21 mouse cellular contexts compared by ENCODE assay signal in the genomic region with DNA sequence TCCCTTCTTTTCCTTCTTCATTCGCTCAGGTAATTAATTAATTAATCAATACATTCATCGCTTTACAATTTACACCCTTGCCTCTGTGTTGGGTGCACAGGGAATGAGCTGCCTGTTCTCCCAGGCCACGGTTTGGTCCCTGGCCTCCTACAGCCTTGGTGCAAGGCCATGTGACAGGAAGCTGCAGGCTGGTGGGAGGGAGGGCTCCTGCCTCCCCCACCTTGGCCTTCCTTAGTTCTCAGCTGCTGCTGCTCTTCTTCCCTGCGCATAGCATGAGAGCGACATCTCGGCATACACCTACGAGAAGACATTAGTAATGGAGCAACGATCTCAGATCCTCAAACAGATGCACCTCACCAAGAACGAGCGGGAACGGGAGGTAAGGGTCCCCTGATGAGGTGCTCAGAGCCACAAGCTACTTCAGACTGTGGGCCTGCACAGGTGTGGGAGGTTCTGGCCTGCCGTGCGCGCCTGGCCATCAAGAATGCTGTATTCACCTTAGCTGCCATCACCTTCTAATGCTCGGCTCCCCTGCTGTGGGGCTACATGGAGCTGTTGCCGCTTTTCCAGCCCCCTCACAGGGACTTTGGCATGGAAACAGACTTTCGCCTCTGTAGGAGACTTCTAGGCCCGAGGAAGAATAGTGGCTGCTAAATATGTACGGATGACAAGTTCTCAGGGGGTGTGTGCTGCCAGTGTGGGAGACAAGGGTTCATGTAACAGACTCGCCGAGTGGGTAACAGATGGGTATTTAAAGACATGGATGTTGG. TPM values are rescaled to one million over a fixed set of nuclear protein-coding genes. Genes with fewer than 3 reads are reported as not detected.
DNase-seq lines count a peak whose midpoint lies in the region; ATAC-seq and TF ChIP-seq lines count a peak whose summit lies in the region.
"Had no signal": no experiment of that assay in that cellular context is flagged by ENCODE, and none has a peak within 500 bp of the region (broad histone marks: within the 10 kb centered on the region; RNA-seq: fewer than 3 reads in every experiment).

No protein-coding gene starts in this region.

- H3K4me2 ChIP-seq in hindbrain, postnatal 0 days (ENCODE audit: low read depth, low read length): no peak overlapping the region
- no peak overlapping the region for H3K4me2 ChIP-seq in hindbrain, embryonic 11.5 days (replicated peaks; ENCODE audit: low read depth, low read length)
- H3K4me2 ChIP-seq: embryonic facial prominence, embryonic 12.5 days; hindbrain, embryonic 13.5 days; liver, embryonic 12.5 days; stomach, embryonic 15.5 days had no signal

- no peak for TF ChIP-seq CTCF in hindbrain, postnatal 0 days (IDR thresholded peaks at IDR 0.05; ENCODE audit: low read depth)

- H3K36me3 ChIP-seq in hindbrain, postnatal 0 days (ENCODE audit: insufficient read depth, low read length): peaks cover 12% of the 10 kb centered on the region; the same call in 1 of the 2 replicates
- H3K36me3 ChIP-seq in hindbrain, embryonic 11.5 days (ENCODE audit: control insufficient read depth, insufficient read depth, low read length): no peaks in the 10 kb centered on the region
- H3K36me3 ChIP-seq: stomach, embryonic 15.5 days had no signal

- ATAC-seq in hindbrain, postnatal 0 days: peak; percentile 11; the same call in 1 of the 2 replicates
- no peak for ATAC-seq in hindbrain, embryonic 11.5 days (ENCODE audit: low FRiP score)
- ATAC-seq: intestine, postnatal 0 days; liver, embryonic 12.5 days; midbrain, embryonic 16.5 days had no signal

- no peak overlapping the region for H3K9ac ChIP-seq in hindbrain, postnatal 0 days (replicated peaks; ENCODE audit: low read length)
- no peak overlapping the region for H3K9ac ChIP-seq in hindbrain, embryonic 11.5 days (ENCODE audit: low read depth, low read length)
- H3K9ac ChIP-seq: embryonic facial prominence, embryonic 12.5 days; hindbrain, embryonic 13.5 days; liver, embryonic 12.5 days; stomach, embryonic 15.5 days had no signal

- peak overlapping the region; percentile 15; the same call in 1 of the 2 replicates for H3K27ac ChIP-seq in hindbrain, postnatal 0 days
- H3K27ac ChIP-seq in hindbrain, embryonic 11.5 days (ENCODE audit: low read depth, low read length): no peak overlapping the region
- H3K27ac ChIP-seq: embryonic facial prominence, embryonic 12.5 days; heart, adult 2 months; hindbrain, embryonic 13.5 days; kidney, postnatal 0 days; limb, embryonic 10.5 days; liver, embryonic 12.5 days; stomach, embryonic 15.5 days had no signal

- H3K9me3 ChIP-seq in hindbrain, postnatal 0 days (ENCODE audit: low read length): no peaks in the 10 kb centered on the region
- no peaks in the 10 kb centered on the region for H3K9me3 ChIP-seq in hindbrain, embryonic 11.5 days (ENCODE audit: control insufficient read depth, low read length)
- H3K9me3 ChIP-seq: embryonic facial prominence, embryonic 12.5 days; hindbrain, embryonic 13.5 days; limb, embryonic 10.5 days; liver, embryonic 12.5 days; stomach, embryonic 15.5 days had no signal

- peak; percentile 60 for DNase-seq in cerebellum, adult 11-12 months
- no peak for DNase-seq in cerebellum, adult 8-10 months
- DNase-seq in hindbrain, postnatal 0 days (ENCODE audit: low spot score): peak; percentile 42
- no peak for DNase-seq in hindbrain, embryonic 11.5 days (ENCODE audit: low spot score)
- DNase-seq in right cerebral cortex, adult 2 months (ENCODE audit: low spot score in 2 of 2): peak; percentile 74 to 79
- no peak for DNase-seq in right cerebral cortex, postnatal 14 days
- no peak for DNase-seq in gastrocnemius, adult 8-10 months (ENCODE audit: low spot score in 2 of 2)
- no peak for DNase-seq in thymus, postnatal 0 days (ENCODE audit: low spot score)
- DNase-seq: adrenal gland, postnatal 36 days; gastrocnemius, postnatal 10 days; heart, adult 2 months; spleen, adult 18-20 months; thymus, postnatal 25 days had no signal

- no peaks in the 10 kb centered on the region for H3K27me3 ChIP-seq in hindbrain, postnatal 0 days (ENCODE audit: insufficient read depth, low read length)
- H3K27me3 ChIP-seq in hindbrain, embryonic 11.5 days (ENCODE audit: control insufficient read depth, insufficient read depth, low read length): peaks cover 25% of the 10 kb centered on the region

- 52% methylated on average over 21 of the region's 21 CpGs for WGBS in hindbrain, postnatal 0 days
- WGBS in hindbrain, embryonic 11.5 days: 57% methylated on average over 21 of the region's 21 CpGs

- 0 out of 2 replicates have a peak, but pooled peaks cover 6% of the 10 kb centered on the region for H3K4me1 ChIP-seq in hindbrain, postnatal 0 days (ENCODE audit: insufficient read depth, low read length)
- peaks cover 9% of the 10 kb centered on the region; the same call in 1 of the 2 replicates for H3K4me1 ChIP-seq in hindbrain, embryonic 11.5 days (replicated peaks; ENCODE audit: control insufficient read depth, insufficient read depth, low read length)

- H3K4me3 ChIP-seq in hindbrain, postnatal 0 days (ENCODE audit: low read length): no peak overlapping the region
- H3K4me3 ChIP-seq in hindbrain, embryonic 11.5 days (ENCODE audit: low read depth, low read length): no peak overlapping the region
- H3K4me3 ChIP-seq: embryonic facial prominence, embryonic 12.5 days; heart, adult 2 months; hindbrain, embryonic 13.5 days; limb, embryonic 10.5 days; liver, embryonic 12.5 days; stomach, embryonic 15.5 days had no signal

RNA-seq across cellular contexts. Expression of gene Slc12a5, which starts 34.2 kb away (rescaled TPM):
- 257 TPM in 2 replicates for total RNA-seq in hindbrain, postnatal 0 days (2014; rRNA removed)
- 67.1 and 71.0 TPM in 2 replicates for polyA plus RNA-seq in hindbrain, postnatal 0 days (2015; fragmentation: Nextera tagmentation; extraction: Ambion mirVana)
- polyA plus RNA-seq in hindbrain, embryonic 11.5 days (2014; fragmentation: Nextera tagmentation; extraction: Ambion mirVana): 7.4 and 7.5 TPM in 2 replicates
- under 1 TPM; 0.31 to 0.40 (median 0.36) TPM for total RNA-seq in gastrocnemius, adult 8-10 months (2022)
- 0.26 and 0.30 TPM in 2 replicates for polyA plus RNA-seq in thymus, postnatal 0 days (2015; fragmentation: Nextera tagmentation; extraction: Ambion mirVana)

RNA-seq across cellular contexts. Expression of gene Ncoa5, which starts 39.8 kb away (rescaled TPM):
- total RNA-seq in hindbrain, postnatal 0 days (2014; rRNA removed): 60.8 and 101 TPM in 2 replicates
- polyA plus RNA-seq in hindbrain, postnatal 0 days (2015; fragmentation: Nextera tagmentation; extraction: Ambion mirVana): 55.5 and 56.3 TPM in 2 replicates
- polyA plus RNA-seq in hindbrain, embryonic 11.5 days (2014; fragmentation: Nextera tagmentation; extraction: Ambion mirVana): 79.0 and 79.5 TPM in 2 replicates
- 10 to 100 TPM in 3 of 4 experiments, 1 to 10 TPM in 1; 9.0 to 15.5 (median 10.6) TPM for total RNA-seq in gastrocnemius, adult 8-10 months (2022)
- polyA plus RNA-seq in thymus, postnatal 0 days (2015; fragmentation: Nextera tagmentation; extraction: Ambion mirVana): 43.8 and 51.3 TPM in 2 replicates

RNA-seq across cellular contexts. Expression of gene Mmp9, which starts 54.3 kb away (rescaled TPM):
- 8.8 and 14.4 TPM in 2 replicates for total RNA-seq in hindbrain, postnatal 0 days (2014; rRNA removed)
- 6.7 and 7.1 TPM in 2 replicates for polyA plus RNA-seq in hindbrain, postnatal 0 days (2015; fragmentation: Nextera tagmentation; extraction: Ambion mirVana)
- 1.3 TPM in 2 replicates for polyA plus RNA-seq in hindbrain, embryonic 11.5 days (2014; fragmentation: Nextera tagmentation; extraction: Ambion mirVana)
- total RNA-seq in gastrocnemius, adult 8-10 months (2022): under 1 TPM; 0.15 to 0.83 (median 0.58) TPM
- polyA plus RNA-seq in thymus, postnatal 0 days (2015; fragmentation: Nextera tagmentation; extraction: Ambion mirVana): 47.8 and 53.2 TPM in 2 replicates

Comparison
In these comparisons a context has a peak if more than half of its experiments do, and no peak if none do; other contexts are left out.
1. DNase-seq: peak in cerebellum, adult 11-12 months (single experiment), hindbrain, postnatal 0 days (single experiment) and right cerebral cortex, adult 2 months (2 of 2); none in cerebellum, adult 8-10 months (single experiment), hindbrain, embryonic 11.5 days (single experiment), right cerebral cortex, postnatal 14 days (single experiment), gastrocnemius, adult 8-10 months (0 of 2) and thymus, postnatal 0 days (single experiment).